Mouse (Mus musculus): ENCODE results near the gene Mtr. TPM values are rescaled to one million over a fixed set of nuclear protein-coding genes. Genes with fewer than 3 reads are reported as not detected.

Gene Mtr
- 40.7 TPM for total RNA-seq (2023)

GRCm38 (mm10) chr13:12257391-12258380, at the start of gene Mtr:
Gene Mtr, minus strand, starts transcription at chr13:12258113.

Other genes starting within 250 kb of the Mtr start
- 0.18 TPM for gene Ryr2, start 151.2 kb downstream of the Mtr start, total RNA-seq (2023)
- gene Actn2, start 82.6 kb upstream of the Mtr start, total RNA-seq (2023) = 16.3 TPM
- gene Heatr1, start 136.9 kb upstream of the Mtr start, total RNA-seq (2023) = 90.2 TPM
- gene Lgals8, start 206.8 kb upstream of the Mtr start, total RNA-seq (2023) = 71.5 TPM